Mouse (Mus musculus): ENCODE results near the gene Olfr1418. TPM values are rescaled to one million over a fixed set of nuclear protein-coding genes. Genes with fewer than 3 reads are reported as not detected.

The Olfr1418 gene
- polyA plus RNA-seq, 2 experiments = not detected

GRCm38 (mm10) chr19:11820211-11820610 is 40.7 kb downstream of the Olfr1418 start:
- WGBS = 35% methylated on average over 6 of the region's 6 CpGs
- Histone ChIP-seq H3K4me3 (replicated peaks; ENCODE audit: low read length) (peak overlapping the region; percentile 58), H3K9ac (ENCODE audit: low read depth, low read length, severe bottlenecking) (no peak overlapping the region), H3K36me3 (ENCODE audit: control insufficient read depth, insufficient read depth, low read length) (no peaks in the 10 kb centered on the region), H3K9me3 (ENCODE audit: control insufficient read depth, low read length) (no peaks in the 10 kb centered on the region), H3K27me3 (ENCODE audit: control insufficient read depth, insufficient read depth, low read length) (peaks cover 49% of the 10 kb centered on the region), H3K4me1 (ENCODE audit: control insufficient read depth, insufficient read depth, low read length) (no peaks in the 10 kb centered on the region; the same call in 1 of the 2 replicates), H3K4me2 (replicated peaks; ENCODE audit: low read depth, low read length, severe bottlenecking) (peak overlapping the region; percentile 93), H3K27ac (replicated peaks; ENCODE audit: low read depth, low read length) (no peak overlapping the region)
- no peak for TF ChIP-seq POLR2A (IDR thresholded peaks at IDR 0.05; ENCODE audit: borderline replicate concordance, extremely low read depth, insufficient read depth, insufficient read length)
- DNase-seq (ENCODE audit: low spot score) (no peak), ATAC-seq (ENCODE audit: low FRiP score, low read depth) (no peak)

GRCm38 (mm10) chr19:11819800-11820199 is 41.1 kb downstream of the Olfr1418 start:
- Histone ChIP-seq H3K9me3 (ENCODE audit: control insufficient read depth, low read length) (no peaks in the 10 kb centered on the region), H3K4me1 (ENCODE audit: control insufficient read depth, insufficient read depth, low read length) (no peaks in the 10 kb centered on the region; the same call in 1 of the 2 replicates), H3K9ac (ENCODE audit: low read depth, low read length, severe bottlenecking) (no peak overlapping the region), H3K27me3 (ENCODE audit: control insufficient read depth, insufficient read depth, low read length) (peaks cover 52% of the 10 kb centered on the region), H3K4me2 (replicated peaks; ENCODE audit: low read depth, low read length, severe bottlenecking) (peak overlapping the region; percentile 93), H3K27ac (replicated peaks; ENCODE audit: low read depth, low read length) (no peak overlapping the region), H3K4me3 (replicated peaks; ENCODE audit: low read length) (peak overlapping the region; percentile 58), H3K36me3 (ENCODE audit: control insufficient read depth, insufficient read depth, low read length) (no peaks in the 10 kb centered on the region)
- ATAC-seq (ENCODE audit: low FRiP score, low read depth) = peak; percentile 61; the same call in 1 of the 2 replicates
- no peak for TF ChIP-seq POLR2A (IDR thresholded peaks at IDR 0.05; ENCODE audit: borderline replicate concordance, extremely low read depth, insufficient read depth, insufficient read length)
- WGBS = under 1% methylated on average over 15 of the region's 15 CpGs
- DNase-seq (ENCODE audit: low spot score) = peak; percentile 71

- Histone ChIP-seq H3K4me2 (replicated peaks; ENCODE audit: low read depth, low read length, severe bottlenecking) (peak within 1 kb of the TSS; percentile 93), H3K9ac (ENCODE audit: low read depth, low read length, severe bottlenecking) (peak within 1 kb of the TSS; percentile 69), H3K27me3 (ENCODE audit: control insufficient read depth, insufficient read depth, low read length) (peaks cover 52% of the 10 kb centered on the region), H3K36me3 (ENCODE audit: control insufficient read depth, insufficient read depth, low read length) (no peaks in the 10 kb centered on the region), H3K9me3 (ENCODE audit: control insufficient read depth, low read length) (no peaks in the 10 kb centered on the region), H3K4me1 (ENCODE audit: control insufficient read depth, insufficient read depth, low read length) (no peaks in the 10 kb centered on the region; the same call in 1 of the 2 replicates), H3K4me3 (replicated peaks; ENCODE audit: low read length) (peak within 1 kb of the TSS; percentile 58), H3K27ac (replicated peaks; ENCODE audit: low read depth, low read length) (no peak within 1 kb of the TSS)
- TF ChIP-seq POLR2A (IDR thresholded peaks at IDR 0.05; ENCODE audit: borderline replicate concordance, extremely low read depth, insufficient read depth, insufficient read length) = no peak
- under 1% methylated on average over 20 of the region's 20 CpGs for WGBS
- ATAC-seq (ENCODE audit: low FRiP score, low read depth) (no peak), DNase-seq (ENCODE audit: low spot score) (no peak)
These were observed 41.6 kb downstream of the Olfr1418 start, which contains the start of gene Stx3 for GRCm38 (mm10) chr19:11819143-11819700. Stx3 (minus strand) TSS chr19:11819403.

- no peaks in the 10 kb centered on the region for H3K9me3 ChIP-seq (ENCODE audit: control insufficient read depth, low read length)
- H3K9ac ChIP-seq (ENCODE audit: low read depth, low read length, severe bottlenecking) = peak overlapping the region; percentile 69
- TF ChIP-seq POLR2A (IDR thresholded peaks at IDR 0.05; ENCODE audit: borderline replicate concordance, extremely low read depth, insufficient read depth, insufficient read length) = no peak
- ATAC-seq (ENCODE audit: low FRiP score, low read depth) (peak; percentile 54; the same call in 1 of the 2 replicates), DNase-seq (ENCODE audit: low spot score) (peak; percentile 9)
- H3K27ac ChIP-seq (replicated peaks; ENCODE audit: low read depth, low read length) = no peak overlapping the region
- peak overlapping the region; percentile 58 for H3K4me3 ChIP-seq (replicated peaks; ENCODE audit: low read length)
- peak overlapping the region; percentile 93 for H3K4me2 ChIP-seq (replicated peaks; ENCODE audit: low read depth, low read length, severe bottlenecking)
- no peaks in the 10 kb centered on the region; the same call in 1 of the 2 replicates for H3K4me1 ChIP-seq (ENCODE audit: control insufficient read depth, insufficient read depth, low read length)
- H3K36me3 ChIP-seq (ENCODE audit: control insufficient read depth, insufficient read depth, low read length) = no peaks in the 10 kb centered on the region
- H3K27me3 ChIP-seq (ENCODE audit: control insufficient read depth, insufficient read depth, low read length) = peaks cover 52% of the 10 kb centered on the region
- WGBS = under 1% methylated on average over 43 of the region's 83 CpGs
These were observed 42.4 kb downstream of the Olfr1418 start for GRCm38 (mm10) chr19:11818199-11819142.

- no peak for TF ChIP-seq POLR2A (IDR thresholded peaks at IDR 0.05; ENCODE audit: borderline replicate concordance, extremely low read depth, insufficient read depth, insufficient read length)
- Histone ChIP-seq H3K27ac (replicated peaks; ENCODE audit: low read depth, low read length) (no peak overlapping the region), H3K4me2 (replicated peaks; ENCODE audit: low read depth, low read length, severe bottlenecking) (peak overlapping the region; percentile 93; the same call in 1 of the 2 replicates), H3K4me3 (replicated peaks; ENCODE audit: low read length) (peak overlapping the region; percentile 58), H3K9ac (ENCODE audit: low read depth, low read length, severe bottlenecking) (no peak overlapping the region), H3K9me3 (ENCODE audit: control insufficient read depth, low read length) (no peaks in the 10 kb centered on the region), H3K36me3 (ENCODE audit: control insufficient read depth, insufficient read depth, low read length) (no peaks in the 10 kb centered on the region), H3K4me1 (ENCODE audit: control insufficient read depth, insufficient read depth, low read length) (no peaks in the 10 kb centered on the region; the same call in 1 of the 2 replicates), H3K27me3 (ENCODE audit: control insufficient read depth, insufficient read depth, low read length) (peaks cover 52% of the 10 kb centered on the region)
- DNase-seq (ENCODE audit: low spot score) (no peak), ATAC-seq (ENCODE audit: low FRiP score, low read depth) (no peak)
- 12% methylated on average over 5 of the region's 5 CpGs for WGBS
These were observed 43.3 kb downstream of the Olfr1418 start for GRCm38 (mm10) chr19:11817586-11817985.

All from limb, embryonic 14.5 days (tissue).